Mouse (Mus musculus): ENCODE measurements around the gene Myo18b. TPM values are rescaled to one million over a fixed set of nuclear protein-coding genes. Genes with fewer than 3 reads are reported as not detected.

The Myo18b gene
- polyA plus RNA-seq, 1 experiment = not detected

DNA sequence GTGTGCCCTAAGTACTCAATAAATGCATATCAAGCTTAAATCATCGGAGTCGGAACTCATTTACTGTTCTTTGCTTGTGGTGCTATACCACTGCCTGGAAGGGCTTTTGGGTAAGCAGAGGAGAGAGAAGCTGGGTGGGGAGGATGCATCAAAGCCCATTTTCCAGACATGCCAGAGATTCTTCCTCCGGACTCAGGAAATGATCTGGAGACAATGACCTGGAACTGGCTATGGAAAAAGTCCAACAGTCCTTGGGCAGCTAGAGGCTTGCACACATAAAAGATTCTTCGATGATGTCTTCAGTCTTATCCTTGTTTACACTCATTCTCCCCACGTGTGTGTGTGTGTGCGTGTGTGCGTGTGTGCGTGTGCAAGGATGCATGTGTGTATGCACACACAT lies 39.3 kb upstream of the Myo18b start:
- no peaks in the 10 kb centered on the region for H3K79me3 ChIP-seq (ENCODE audit: low read depth)
- no peaks in the 10 kb centered on the region for H3K79me2 ChIP-seq (ENCODE audit: control insufficient read depth, insufficient read depth)
- no peaks in the 10 kb centered on the region for H3K27me3 ChIP-seq (ENCODE audit: control insufficient read depth, insufficient read depth, insufficient read length)
- no peak overlapping the region for H3K4me3 ChIP-seq (ENCODE audit: insufficient read depth, poor library complexity, severe bottlenecking)
- no peak for TF ChIP-seq MAX (IDR thresholded peaks at IDR 0.05)
- TF ChIP-seq MYOG (IDR thresholded peaks at IDR 0.05; ENCODE audit: control insufficient read depth, extremely low read depth, insufficient read length) = no peak
- no peak for TF ChIP-seq CEBPB (IDR thresholded peaks at IDR 0.05; ENCODE audit: low read depth)
- TF ChIP-seq CTCF (IDR thresholded peaks at IDR 0.05; ENCODE audit: control insufficient read depth, insufficient read depth, insufficient read length) = no peak
- TF ChIP-seq FOSL1 (IDR thresholded peaks at IDR 0.05; ENCODE audit: insufficient read depth, low read length, poor library complexity, severe bottlenecking) = no peak
- TF ChIP-seq MYOD1 (IDR thresholded peaks at IDR 0.05; ENCODE audit: control insufficient read depth, insufficient read length, low read depth) = no peak
- TF ChIP-seq USF1 (IDR thresholded peaks at IDR 0.05; ENCODE audit: low read depth) = no peak
- no peak overlapping the region for H3ac ChIP-seq (ENCODE audit: control insufficient read depth, insufficient read length, low read depth)
- H3K36me3 ChIP-seq (ENCODE audit: control insufficient read depth, insufficient read depth) = no peaks in the 10 kb centered on the region

DNA sequence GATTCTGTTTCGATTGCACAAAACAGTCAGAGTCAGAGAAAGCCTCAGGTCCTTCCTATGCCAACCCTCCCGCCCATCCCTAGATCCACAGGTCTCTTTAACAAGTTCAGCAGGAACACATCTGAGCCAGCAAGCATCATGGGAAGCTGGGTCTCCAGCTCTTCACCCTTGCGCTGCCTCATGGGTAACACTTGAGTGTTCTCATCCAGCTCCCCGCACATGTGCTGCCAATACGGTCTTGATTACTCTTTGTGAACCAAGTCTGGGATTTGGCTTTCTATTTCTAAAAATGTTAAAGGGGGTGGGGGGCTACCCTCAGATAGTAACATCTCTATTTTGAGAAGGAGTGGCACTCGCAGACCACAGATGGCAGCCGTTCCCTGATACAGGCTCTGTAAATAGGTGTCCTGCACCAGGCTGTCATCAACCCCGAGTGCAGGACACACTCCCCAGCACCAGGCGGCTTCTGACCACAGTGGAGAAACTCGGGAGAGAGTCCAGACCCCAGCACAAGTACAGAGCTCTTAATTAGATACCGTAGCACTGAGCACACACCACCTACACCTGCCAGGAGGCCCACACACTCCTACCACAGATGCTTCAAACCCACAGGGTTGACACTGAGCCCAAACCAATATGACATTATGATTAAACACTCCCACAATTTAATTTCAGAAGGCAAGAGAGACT lies 36.9 kb upstream of the Myo18b start:
- TF ChIP-seq MYOG (IDR thresholded peaks at IDR 0.05; ENCODE audit: control insufficient read depth, extremely low read depth, insufficient read length) (no peak), CEBPB (IDR thresholded peaks at IDR 0.05; ENCODE audit: low read depth) (no peak), MAX (IDR thresholded peaks at IDR 0.05) (no peak), USF1 (IDR thresholded peaks at IDR 0.05; ENCODE audit: low read depth) (no peak)

DNA sequence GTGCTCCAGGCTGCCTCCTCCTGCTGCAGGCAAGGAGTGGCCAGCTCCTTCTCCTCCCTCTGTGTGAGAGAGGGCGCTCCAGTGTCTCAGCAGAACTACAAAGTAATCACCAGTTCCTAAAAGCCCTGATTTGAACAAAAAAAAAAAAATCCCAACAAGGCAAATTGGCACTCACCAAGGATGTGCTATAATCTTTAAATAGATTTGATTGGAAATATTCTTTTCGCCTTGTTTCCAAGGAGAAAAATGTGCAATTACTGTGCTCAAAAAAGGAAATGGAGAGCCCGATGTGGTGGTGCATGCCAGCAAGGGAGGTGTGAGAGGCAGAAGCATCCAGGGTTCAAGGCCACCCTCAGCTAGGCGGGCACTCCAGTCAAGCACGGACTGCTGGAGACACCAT lies 35.7 kb upstream of the Myo18b start:
- TF ChIP-seq MAX (IDR thresholded peaks at IDR 0.05) (no peak), MYOG (IDR thresholded peaks at IDR 0.05; ENCODE audit: control insufficient read depth, extremely low read depth, insufficient read length) (no peak), USF1 (IDR thresholded peaks at IDR 0.05; ENCODE audit: low read depth) (no peak), MYOD1 (IDR thresholded peaks at IDR 0.05; ENCODE audit: control insufficient read depth, insufficient read length, low read depth) (no peak), CTCF (IDR thresholded peaks at IDR 0.05; ENCODE audit: control insufficient read depth, insufficient read depth, insufficient read length) (no peak), FOSL1 (IDR thresholded peaks at IDR 0.05; ENCODE audit: insufficient read depth, low read length, poor library complexity, severe bottlenecking) (no peak), CEBPB (IDR thresholded peaks at IDR 0.05; ENCODE audit: low read depth) (no peak)
- Histone ChIP-seq H3K27me3 (ENCODE audit: control insufficient read depth, insufficient read depth, insufficient read length) (no peaks in the 10 kb centered on the region), H3K79me2 (ENCODE audit: control insufficient read depth, insufficient read depth) (no peaks in the 10 kb centered on the region), H3K4me3 (ENCODE audit: insufficient read depth, poor library complexity, severe bottlenecking) (no peak overlapping the region), H3K36me3 (ENCODE audit: control insufficient read depth, insufficient read depth) (no peaks in the 10 kb centered on the region), H3K79me3 (ENCODE audit: low read depth) (no peaks in the 10 kb centered on the region), H3ac (ENCODE audit: control insufficient read depth, insufficient read length, low read depth) (no peak overlapping the region)

More for the DNA sequence above, 36.9 kb upstream of the Myo18b start:
- no peaks in the 10 kb centered on the region for H3K27me3 ChIP-seq (ENCODE audit: control insufficient read depth, insufficient read depth, insufficient read length)
- H3K36me3 ChIP-seq (ENCODE audit: control insufficient read depth, insufficient read depth) = no peaks in the 10 kb centered on the region
- H3K79me3 ChIP-seq (ENCODE audit: low read depth) = no peaks in the 10 kb centered on the region
- H3K79me2 ChIP-seq (ENCODE audit: control insufficient read depth, insufficient read depth) = no peaks in the 10 kb centered on the region
- H3ac ChIP-seq (ENCODE audit: control insufficient read depth, insufficient read length, low read depth) = no peak overlapping the region
- no peak overlapping the region for H3K4me3 ChIP-seq (ENCODE audit: insufficient read depth, poor library complexity, severe bottlenecking)

DNA sequence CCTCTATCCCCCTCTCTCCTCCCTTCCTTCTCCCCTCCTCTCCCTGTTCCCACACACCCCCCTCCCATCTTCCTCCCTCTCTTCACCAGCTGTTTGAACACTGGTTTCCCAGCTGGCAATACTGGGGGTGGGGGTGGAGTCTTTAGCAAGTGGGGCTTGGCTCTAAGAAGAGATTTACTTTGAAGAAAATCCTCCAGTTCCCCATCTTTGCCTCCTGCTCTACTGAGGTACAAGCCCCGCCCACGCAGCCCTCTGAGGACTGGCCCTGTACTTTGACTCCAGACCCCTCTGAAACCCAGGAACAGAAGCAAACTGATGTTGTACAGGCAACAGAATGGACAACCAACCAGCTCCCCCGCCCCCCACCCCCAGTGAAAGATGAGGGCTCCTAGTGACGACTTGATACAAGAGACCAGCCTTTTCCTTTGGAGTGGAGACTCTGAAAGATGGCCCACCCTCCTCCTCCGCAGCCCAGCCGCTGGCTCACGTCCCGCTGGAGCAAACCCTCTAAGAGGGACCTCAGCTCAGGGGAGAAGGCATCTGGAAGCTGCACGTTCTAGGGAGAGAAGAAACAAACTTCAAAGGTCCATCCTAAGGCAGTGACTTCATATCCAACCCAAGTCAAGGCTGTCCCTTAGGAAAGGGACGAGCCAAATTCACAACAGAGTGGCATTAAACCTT lies 32.2 kb upstream of the Myo18b start:
- Histone ChIP-seq H3K36me3 (ENCODE audit: control insufficient read depth, insufficient read depth) (no peaks in the 10 kb centered on the region), H3K79me2 (ENCODE audit: control insufficient read depth, insufficient read depth) (no peaks in the 10 kb centered on the region), H3K4me3 (ENCODE audit: insufficient read depth, poor library complexity, severe bottlenecking) (no peak overlapping the region), H3K79me3 (ENCODE audit: low read depth) (no peaks in the 10 kb centered on the region), H3ac (ENCODE audit: control insufficient read depth, insufficient read length, low read depth) (no peak overlapping the region), H3K27me3 (ENCODE audit: control insufficient read depth, insufficient read depth, insufficient read length) (no peaks in the 10 kb centered on the region)
- no peak for TF ChIP-seq MYOG (IDR thresholded peaks at IDR 0.05; ENCODE audit: control insufficient read depth, extremely low read depth, insufficient read length)
- TF ChIP-seq FOSL1 (IDR thresholded peaks at IDR 0.05; ENCODE audit: insufficient read depth, low read length, poor library complexity, severe bottlenecking) = no peak
- TF ChIP-seq CTCF (IDR thresholded peaks at IDR 0.05; ENCODE audit: control insufficient read depth, insufficient read depth, insufficient read length) = no peak
- TF ChIP-seq MAX (IDR thresholded peaks at IDR 0.05) = no peak

DNA sequence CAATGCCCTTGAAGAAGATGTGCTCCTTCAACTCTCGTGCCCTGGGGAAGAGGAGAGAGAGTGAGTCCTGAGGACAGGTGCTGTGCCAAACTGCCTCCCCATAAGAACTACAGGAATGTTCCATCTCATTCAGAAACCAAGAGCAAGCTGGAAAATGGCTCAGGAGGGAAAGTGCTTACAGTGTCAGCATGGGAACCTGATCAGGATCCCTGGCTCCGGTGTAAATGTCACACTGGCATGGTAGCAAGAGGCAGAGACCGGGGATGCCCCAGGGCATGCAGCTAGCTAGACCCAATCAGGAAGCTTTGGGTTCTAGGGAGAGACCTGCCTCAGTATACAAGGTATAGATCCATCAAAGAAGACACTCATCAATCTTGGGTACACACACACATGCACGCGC lies 29.3 kb upstream of the Myo18b start:
- Histone ChIP-seq H3ac (ENCODE audit: control insufficient read depth, insufficient read length, low read depth) (no peak overlapping the region), H3K79me2 (ENCODE audit: control insufficient read depth, insufficient read depth) (no peaks in the 10 kb centered on the region), H3K27me3 (ENCODE audit: control insufficient read depth, insufficient read depth, insufficient read length) (no peaks in the 10 kb centered on the region), H3K4me3 (ENCODE audit: insufficient read depth, poor library complexity, severe bottlenecking) (no peak overlapping the region), H3K79me3 (ENCODE audit: low read depth) (no peaks in the 10 kb centered on the region), H3K36me3 (ENCODE audit: control insufficient read depth, insufficient read depth) (no peaks in the 10 kb centered on the region)
- no peak for TF ChIP-seq FOSL1 (IDR thresholded peaks at IDR 0.05; ENCODE audit: insufficient read depth, low read length, poor library complexity, severe bottlenecking)
- no peak for TF ChIP-seq MAX (IDR thresholded peaks at IDR 0.05)
- no peak for TF ChIP-seq CTCF (IDR thresholded peaks at IDR 0.05; ENCODE audit: control insufficient read depth, insufficient read depth, insufficient read length)
- TF ChIP-seq MYOG (IDR thresholded peaks at IDR 0.05; ENCODE audit: control insufficient read depth, extremely low read depth, insufficient read length) = no peak
- TF ChIP-seq MYOD1 (IDR thresholded peaks at IDR 0.05; ENCODE audit: control insufficient read depth, insufficient read length, low read depth) = no peak
- no peak for TF ChIP-seq USF1 (IDR thresholded peaks at IDR 0.05; ENCODE audit: low read depth)
- TF ChIP-seq CEBPB (IDR thresholded peaks at IDR 0.05; ENCODE audit: low read depth) = no peak
